Mouse (Mus musculus) frontal cortex, postnatal 36 days (tissue): Measurements from ENCODE around the gene Gm3752.
"Not testable (repeated sequence)": the region's sequence is repeated elsewhere in the genome, so short reads cannot be mapped to it uniquely, and the experiment has no call there.

Source experiments
- DNase-seq, 2 experiments: peaks; one replicate each; pipeline ENCODE4 v3.0.0; 2022; ENCODE audit warnings: low spot score in 2 of 2

The Gm3752 gene

GRCm38 (mm10) chr14:7483662-7484061 is at the start of gene Gm3752:
Gm3752 (minus strand) TSS chr14:7483762.
- not testable (repeated sequence) for DNase-seq

GRCm38 (mm10) chr14:7488731-7489130 is 5.2 kb upstream of the Gm3752 start:
- DNase-seq: not testable (repeated sequence)

- DNase-seq: not testable (repeated sequence)
These were observed 32.7 kb downstream of the Gm3752 start, which contains the start of gene Gm3755 for GRCm38 (mm10) chr14:7450817-7451216. Gm3755 (minus strand) TSS chr14:7450917.

- DNase-seq: not testable (repeated sequence)
These were observed 61.1 kb downstream of the Gm3752 start for GRCm38 (mm10) chr14:7422496-7422895.
